Mouse (Mus musculus) embryo, embryonic 9.5 days (tissue): ENCODE measurements at regions not wholly inside any gene's neighbourhood (a gene's known extent, or its start where the extent isn't known, plus 50 kb on each side); places are given as distances from the start of the nearest gene placed in this dataset.

ENCODE experiments used
- DNase-seq: peaks from one replicate; pipeline ENCODE4 v3.0.0-alpha.2; 2017; ENCODE audit errors: extremely low spot score

DNA sequence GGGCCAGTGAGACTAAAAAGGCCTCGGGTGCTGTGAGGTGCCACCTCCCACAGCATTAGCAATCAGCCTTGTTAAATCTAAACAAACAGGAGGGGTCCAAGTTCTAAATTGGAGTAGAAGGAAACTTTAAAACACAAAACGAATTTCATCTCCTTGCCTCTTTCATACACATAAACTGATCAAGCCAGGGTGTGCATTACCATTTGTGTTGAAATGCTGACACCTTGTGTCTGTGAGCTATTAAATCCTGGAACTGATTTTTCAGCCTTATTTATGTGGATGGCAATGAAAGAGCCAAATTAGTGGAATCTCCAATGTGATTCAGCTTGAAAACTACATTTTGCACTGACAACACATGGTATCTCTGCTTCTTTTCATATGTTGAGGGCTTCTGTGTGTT is 114.8 kb downstream of the Pcsk1 start:
- DNase-seq = no peak

DNA sequence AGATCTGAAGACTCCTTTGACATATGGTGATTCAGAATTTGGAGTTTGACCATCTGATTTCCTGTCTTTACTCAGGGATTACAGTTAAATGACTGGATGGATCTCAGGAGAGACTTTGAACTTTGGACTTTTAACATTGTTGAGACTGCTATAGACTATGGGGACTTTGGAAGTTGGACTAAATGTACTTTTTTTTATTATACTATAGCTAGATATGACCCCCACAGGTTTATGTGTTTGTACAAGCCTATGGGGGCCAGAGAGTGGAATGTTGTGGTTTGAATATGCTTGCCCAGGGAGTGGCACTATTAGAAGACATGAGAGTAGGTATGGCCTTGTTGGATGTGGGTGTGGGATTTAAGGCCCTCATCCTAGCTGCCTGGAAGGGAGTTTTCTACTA is 134.3 kb downstream of the Pcsk1 start:
- no peak for DNase-seq

DNA sequence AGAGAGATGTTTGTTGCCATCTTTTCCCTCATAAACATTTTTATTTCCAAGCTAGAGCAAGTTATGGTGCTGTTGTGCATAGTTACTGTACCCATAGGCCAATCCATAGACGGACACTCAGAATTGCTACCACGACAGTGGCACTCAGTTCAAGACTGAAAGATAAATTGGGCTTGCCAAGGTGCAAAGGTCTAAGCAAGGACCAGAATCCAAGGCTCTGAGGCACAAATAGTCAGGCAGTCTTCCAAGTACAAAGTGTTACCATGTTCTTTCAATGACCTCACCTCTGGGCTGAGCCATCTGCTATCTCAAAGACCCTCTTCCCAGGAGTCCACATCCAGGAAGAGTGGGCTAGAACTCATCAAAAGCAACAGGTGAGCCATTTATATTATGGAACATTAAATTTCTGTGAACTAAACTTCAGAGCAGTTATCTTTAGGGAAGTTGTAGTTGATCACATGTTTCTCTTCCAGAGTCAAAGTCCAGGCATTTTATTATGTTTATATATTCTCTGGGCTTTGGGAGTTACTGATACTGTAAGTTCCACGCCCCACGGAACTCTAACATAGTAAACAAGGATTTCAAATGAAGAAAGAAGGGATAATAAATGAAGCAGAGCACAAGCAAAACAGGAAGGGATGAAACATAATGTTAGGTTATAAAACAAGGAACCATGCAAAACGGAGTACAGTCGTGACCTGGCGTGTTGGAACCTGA is 136.1 kb downstream of the Pcsk1 start:
- no peak for DNase-seq

DNA sequence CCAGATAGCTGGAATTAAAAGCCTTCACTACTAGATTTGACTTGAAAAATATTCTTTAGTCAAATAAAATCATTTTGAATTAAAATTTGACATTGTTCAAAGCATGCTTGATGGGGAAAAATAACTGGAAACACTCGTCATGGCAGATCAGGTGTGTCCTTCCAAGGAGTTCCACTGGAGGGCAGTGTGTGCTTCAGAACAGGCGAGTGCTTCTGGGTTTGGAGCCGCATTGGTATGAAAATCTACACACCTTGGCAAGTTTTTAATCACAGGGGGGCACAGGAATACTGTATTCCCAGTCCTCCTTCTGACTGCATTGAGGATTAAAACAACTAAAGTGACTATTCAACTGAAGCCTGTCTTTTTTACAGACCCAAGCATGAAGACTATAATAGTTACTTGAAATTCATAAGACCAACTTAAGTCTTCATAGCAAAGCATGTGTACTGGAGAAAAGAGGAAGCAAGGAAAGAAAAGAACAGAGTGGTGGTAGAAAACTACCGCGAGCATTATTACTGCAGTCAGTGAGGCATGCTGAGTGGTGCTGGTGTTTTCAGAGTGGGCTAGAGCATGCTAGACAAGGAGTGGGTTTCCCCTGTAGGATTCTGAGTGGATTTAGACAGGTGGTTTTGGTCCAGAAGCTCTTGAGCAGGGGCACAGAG is 138.1 kb downstream of the Pcsk1 start:
- DNase-seq = peak; percentile 56

DNA sequence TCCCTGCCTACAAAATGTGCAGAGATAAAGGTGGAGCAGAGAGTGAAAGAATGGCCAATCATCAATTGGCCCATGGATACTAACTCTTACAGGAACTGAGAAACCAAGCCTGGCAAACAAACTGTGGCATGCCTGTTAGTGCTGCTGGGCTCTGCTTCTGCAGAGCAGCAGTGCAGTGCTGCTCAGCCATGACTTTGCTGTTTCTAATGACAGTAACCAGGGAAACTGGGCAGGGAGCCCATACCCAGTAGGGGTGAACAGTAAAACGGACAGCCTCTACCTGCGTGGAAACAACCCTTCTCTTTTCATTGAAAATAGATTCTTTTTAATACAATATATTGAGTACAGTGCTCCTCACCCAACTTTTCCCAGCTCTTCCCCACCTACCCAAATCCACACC is 146.8 kb downstream of the Pcsk1 start:
- no peak for DNase-seq
